Mouse (Mus musculus): Measurements from ENCODE around the gene Jph4. TPM values are rescaled to one million over a fixed set of nuclear protein-coding genes. Genes with fewer than 3 reads are reported as not detected.

The Jph4 gene
- polyA plus RNA-seq (2012; rRNA removed) (10.4 and 11.2 TPM in 2 replicates), polyA plus RNA-seq (2014; fragmentation: Nextera tagmentation; extraction: Ambion mirVana) (2.5 and 3.0 TPM in 2 replicates)

GRCm38 (mm10) chr14:55116425-55117200 is at the start of gene Jph4:
TSS of gene Jph4 (minus strand) at chr14:55116935.
- no peak for DNase-seq (ENCODE audit: low spot score)
- peak; percentile 14; the same call in 1 of the 2 replicates for ATAC-seq (ENCODE audit: low FRiP score, low read depth)
- WGBS = 3% methylated on average over 19 of the region's 21 CpGs

DNA sequence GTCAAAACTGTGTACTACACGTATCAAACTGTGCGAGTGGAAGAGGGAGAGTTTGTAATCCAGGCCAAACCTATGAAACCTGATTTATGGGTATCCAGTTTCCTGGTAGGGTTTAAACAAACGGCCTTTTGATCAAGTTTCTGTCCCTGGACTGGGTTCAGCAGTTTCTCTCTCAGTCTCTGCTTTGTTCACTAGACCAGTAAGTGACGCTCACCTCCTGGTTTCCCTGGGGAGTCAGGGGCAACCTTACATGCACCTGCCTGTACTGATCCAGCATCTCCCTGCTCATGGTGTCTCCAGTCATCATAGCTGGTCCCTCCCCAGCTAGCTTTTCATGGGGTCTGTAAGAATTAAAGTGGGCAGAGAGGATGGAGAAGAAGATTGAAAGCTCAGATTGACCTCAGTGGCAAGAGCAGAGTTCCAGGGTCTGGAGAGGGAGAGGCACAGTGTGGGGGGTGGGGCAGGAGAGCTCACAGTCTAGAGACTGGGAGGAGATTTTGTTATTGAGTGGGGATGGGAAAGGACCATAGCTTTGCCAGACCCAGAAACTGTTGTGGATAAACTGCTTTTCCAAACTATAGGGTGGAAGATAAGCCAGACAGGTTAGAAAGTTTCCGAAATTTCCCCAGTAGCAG is 47.6 kb upstream of the Jph4 start:
- Histone ChIP-seq H3K4me3 (replicated peaks; ENCODE audit: low read length) (no peak overlapping the region), H3K9ac (ENCODE audit: low read depth, low read length, severe bottlenecking) (no peak overlapping the region), H3K27me3 (ENCODE audit: control insufficient read depth, insufficient read depth, low read length) (no peaks in the 10 kb centered on the region; the same call in 1 of the 2 replicates), H3K9me3 (ENCODE audit: control insufficient read depth, low read length) (no peaks in the 10 kb centered on the region), H3K36me3 (ENCODE audit: control insufficient read depth, insufficient read depth, low read length) (no peaks in the 10 kb centered on the region), H3K4me1 (ENCODE audit: control insufficient read depth, insufficient read depth, low read length) (no peaks in the 10 kb centered on the region), H3K27ac (replicated peaks; ENCODE audit: low read depth, low read length) (no peak overlapping the region), H3K4me2 (replicated peaks; ENCODE audit: low read depth, low read length, severe bottlenecking) (no peak overlapping the region)
- ATAC-seq (ENCODE audit: low FRiP score, low read depth) (no peak), DNase-seq (ENCODE audit: low spot score) (no peak)
- TF ChIP-seq POLR2A (IDR thresholded peaks at IDR 0.05; ENCODE audit: borderline replicate concordance, extremely low read depth, insufficient read depth, insufficient read length) = no peak
- whole genome bisulfite sequencing = 35% methylated on average over 5 of the region's 5 CpGs

More at GRCm38 (mm10) chr14:55116425-55117200, at the start of gene Jph4:
- H3K4me3 ChIP-seq (replicated peaks; ENCODE audit: low read length) = peak within 1 kb of the TSS; percentile 64
- no peak within 1 kb of the TSS for H3K27ac ChIP-seq (replicated peaks; ENCODE audit: low read depth, low read length)
- H3K4me2 ChIP-seq (replicated peaks; ENCODE audit: low read depth, low read length, severe bottlenecking) = peak within 1 kb of the TSS; percentile 99
- H3K9ac ChIP-seq (ENCODE audit: low read depth, low read length, severe bottlenecking) = peak within 1 kb of the TSS; percentile 66; the same call in 1 of the 2 replicates
- H3K9me3 ChIP-seq (ENCODE audit: control insufficient read depth, low read length) = no peaks in the 10 kb centered on the region
- peaks cover 39% of the 10 kb centered on the region for H3K27me3 ChIP-seq (ENCODE audit: control insufficient read depth, insufficient read depth, low read length)
- no peaks in the 10 kb centered on the region; the same call in 1 of the 2 replicates for H3K36me3 ChIP-seq (ENCODE audit: control insufficient read depth, insufficient read depth, low read length)
- peaks cover 10% of the 10 kb centered on the region; the same call in 1 of the 2 replicates for H3K4me1 ChIP-seq (ENCODE audit: control insufficient read depth, insufficient read depth, low read length)
- TF ChIP-seq POLR2A (IDR thresholded peaks at IDR 0.05; ENCODE audit: borderline replicate concordance, extremely low read depth, insufficient read depth, insufficient read length) = no peak

DNA sequence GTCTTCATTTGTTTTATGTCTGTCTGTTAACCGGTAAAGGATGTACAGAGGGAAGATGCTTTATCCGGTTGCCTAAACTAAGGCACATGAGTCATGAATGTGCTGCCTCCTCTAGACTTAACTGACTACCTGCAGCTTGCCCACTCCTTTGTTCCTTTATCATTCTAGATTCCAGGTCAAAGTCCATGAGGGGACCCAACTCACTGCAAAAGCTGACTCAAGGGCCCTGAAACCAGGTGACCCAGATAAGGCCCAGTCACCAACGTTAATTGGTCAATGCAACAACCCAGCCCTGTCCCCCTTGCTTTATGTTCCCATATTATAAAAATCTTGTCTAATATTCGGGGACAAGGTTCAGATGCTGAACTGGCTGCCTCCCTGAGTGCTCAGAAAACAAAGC is 45.4 kb upstream of the Jph4 start:
- Histone ChIP-seq H3K36me3 (ENCODE audit: control insufficient read depth, insufficient read depth, low read length) (no peaks in the 10 kb centered on the region), H3K4me1 (ENCODE audit: control insufficient read depth, insufficient read depth, low read length) (no peaks in the 10 kb centered on the region), H3K4me2 (replicated peaks; ENCODE audit: low read depth, low read length, severe bottlenecking) (no peak overlapping the region), H3K9me3 (ENCODE audit: control insufficient read depth, low read length) (no peaks in the 10 kb centered on the region), H3K27ac (replicated peaks; ENCODE audit: low read depth, low read length) (no peak overlapping the region), H3K4me3 (replicated peaks; ENCODE audit: low read length) (no peak overlapping the region), H3K27me3 (ENCODE audit: control insufficient read depth, insufficient read depth, low read length) (no peaks in the 10 kb centered on the region), H3K9ac (ENCODE audit: low read depth, low read length, severe bottlenecking) (no peak overlapping the region)
- TF ChIP-seq POLR2A (IDR thresholded peaks at IDR 0.05; ENCODE audit: borderline replicate concordance, extremely low read depth, insufficient read depth, insufficient read length) = no peak
- DNase-seq (ENCODE audit: low spot score) (no peak), ATAC-seq (ENCODE audit: low FRiP score, low read depth) (no peak)
- WGBS = 80% methylated on average over 4 of the region's 4 CpGs

DNA sequence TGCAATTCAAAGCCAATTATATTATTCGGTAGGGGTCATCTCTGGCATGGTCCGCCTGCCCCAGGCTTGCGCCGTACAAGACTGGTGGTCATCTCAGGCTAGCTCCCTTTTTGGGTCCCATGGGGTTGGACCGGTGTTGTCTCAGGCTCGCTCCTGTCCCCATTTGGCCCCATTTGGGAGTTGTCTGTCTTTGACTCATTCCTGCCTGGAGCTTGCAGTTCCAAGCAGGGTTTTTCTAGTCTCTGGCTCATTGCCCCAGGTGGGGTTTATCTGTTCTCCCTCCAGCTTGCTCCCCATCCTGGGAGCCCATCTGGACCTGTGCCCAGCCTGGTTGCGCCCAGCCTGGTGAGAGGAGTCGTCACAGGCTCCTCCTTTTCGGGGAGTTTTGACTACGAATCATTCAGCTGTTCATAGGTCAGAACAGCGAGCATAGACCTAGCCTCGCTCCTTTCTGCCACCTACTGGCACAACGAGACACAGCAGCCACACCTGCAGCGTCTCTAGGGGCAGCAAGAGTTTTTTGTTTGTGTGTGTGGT is 44.4 kb upstream of the Jph4 start:
- Histone ChIP-seq H3K4me1 (ENCODE audit: control insufficient read depth, insufficient read depth, low read length) (no peaks in the 10 kb centered on the region), H3K4me2 (replicated peaks; ENCODE audit: low read depth, low read length, severe bottlenecking) (peak overlapping the region; percentile 45), H3K27me3 (ENCODE audit: control insufficient read depth, insufficient read depth, low read length) (no peaks in the 10 kb centered on the region), H3K9ac (ENCODE audit: low read depth, low read length, severe bottlenecking) (no peak overlapping the region), H3K36me3 (ENCODE audit: control insufficient read depth, insufficient read depth, low read length) (no peaks in the 10 kb centered on the region), H3K9me3 (ENCODE audit: control insufficient read depth, low read length) (no peaks in the 10 kb centered on the region), H3K4me3 (replicated peaks; ENCODE audit: low read length) (0 out of 2 replicates have a peak overlapping the region, but pooled peaks have one; percentile 14), H3K27ac (replicated peaks; ENCODE audit: low read depth, low read length) (no peak overlapping the region)
- no peak for TF ChIP-seq POLR2A (IDR thresholded peaks at IDR 0.05; ENCODE audit: borderline replicate concordance, extremely low read depth, insufficient read depth, insufficient read length)
- peak; percentile 65 for ATAC-seq (ENCODE audit: low FRiP score, low read depth)
- peak; percentile 73 for DNase-seq (ENCODE audit: low spot score)
- WGBS = 28% methylated on average over 14 of the region's 14 CpGs

Measured in limb, embryonic 14.5 days (tissue).